Mouse (Mus musculus): ENCODE measurements at regions not wholly inside any gene's neighbourhood (a gene's known extent, or its start where the extent isn't known, plus 50 kb on each side); places are given as distances from the start of the nearest gene placed in this dataset.

DNA sequence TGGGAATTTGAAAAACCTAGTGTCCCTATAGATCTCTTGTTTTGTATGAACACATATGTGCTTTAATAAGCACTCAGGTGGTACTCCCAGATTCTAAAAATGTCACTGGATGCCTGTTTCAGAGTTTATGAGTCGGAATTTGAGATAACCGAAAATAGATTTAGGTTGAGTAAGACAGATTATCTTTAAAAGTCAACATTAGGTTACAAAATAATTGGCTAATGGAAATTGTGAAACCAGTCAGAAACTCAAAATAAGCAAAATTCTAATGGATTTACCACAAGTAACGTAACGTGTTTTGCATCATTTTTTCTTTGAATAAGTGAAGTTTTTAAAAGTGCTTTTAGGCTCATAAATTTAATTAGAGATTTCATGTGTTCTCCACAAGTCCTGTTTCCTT is 944.5 kb upstream of the Adgrl2 start:
- TF ChIP-seq CTCF (IDR thresholded peaks at IDR 0.05; ENCODE audit: low read depth, low read length) (no peak), TAL1 (conservative IDR thresholded peaks at IDR 0.05; ENCODE audit: low read depth, low read length) (no peak)
